Mouse (Mus musculus): Measurements from ENCODE around the gene Myo18a. TPM values are rescaled to one million over a fixed set of nuclear protein-coding genes. Genes with fewer than 3 reads are reported as not detected.

The Myo18a gene
- polyA plus RNA-seq, 1 experiment from 2014 or later = 95.5 TPM

GRCm38 (mm10) chr11:77752525-77752924 is 10.5 kb upstream of the Myo18a start:
- Histone ChIP-seq H3K4me1 (peaks cover 2% of the 10 kb centered on the region; the same call in 1 of the 2 replicates), H3K9me3 (no peaks in the 10 kb centered on the region), H3K4me3 (no peak overlapping the region), H3K27me3 (ENCODE audit: insufficient read depth, poor library complexity, severe bottlenecking) (no peaks in the 10 kb centered on the region), H3K36me3 (no peaks in the 10 kb centered on the region), H3K27ac (no peak overlapping the region)
- no peak for DNase-seq (ENCODE audit: low spot score)
- 66% methylated on average over 5 of the region's 5 CpGs for WGBS

GRCm38 (mm10) chr11:77753469-77753868 is 9.6 kb upstream of the Myo18a start:
- Histone ChIP-seq H3K9me3 (no peaks in the 10 kb centered on the region), H3K4me1 (peaks cover 2% of the 10 kb centered on the region), H3K36me3 (no peaks in the 10 kb centered on the region), H3K27me3 (ENCODE audit: insufficient read depth, poor library complexity, severe bottlenecking) (no peaks in the 10 kb centered on the region), H3K4me3 (no peak overlapping the region), H3K27ac (no peak overlapping the region)
- no peak for DNase-seq (ENCODE audit: low spot score)
- WGBS = 60% methylated on average over 3 of the region's 3 CpGs

- no peaks in the 10 kb centered on the region for H3K36me3 ChIP-seq
- no peak for DNase-seq (ENCODE audit: low spot score)
- peaks cover 20% of the 10 kb centered on the region for H3K4me1 ChIP-seq
- H3K9me3 ChIP-seq = no peaks in the 10 kb centered on the region
- no peaks in the 10 kb centered on the region; the same call in 1 of the 2 replicates for H3K27me3 ChIP-seq (ENCODE audit: insufficient read depth, poor library complexity, severe bottlenecking)
- H3K27ac ChIP-seq = no peak overlapping the region
- no peak overlapping the region for H3K4me3 ChIP-seq
- 84% methylated on average over 4 of the region's 4 CpGs for WGBS
Observed at GRCm38 (mm10) chr11:77760031-77760430, 3.0 kb upstream of the Myo18a start.

- peaks cover 44% of the 10 kb centered on the region for H3K4me1 ChIP-seq
- DNase-seq (ENCODE audit: low spot score) = no peak
- 3% methylated on average over 26 of the region's 26 CpGs for WGBS
- peak overlapping the region; percentile 96 for H3K4me3 ChIP-seq
- no peaks in the 10 kb centered on the region for H3K36me3 ChIP-seq
- no peaks in the 10 kb centered on the region for H3K9me3 ChIP-seq
- no peaks in the 10 kb centered on the region; the same call in 1 of the 2 replicates for H3K27me3 ChIP-seq (ENCODE audit: insufficient read depth, poor library complexity, severe bottlenecking)
- H3K27ac ChIP-seq = peak overlapping the region; percentile 93
Observed at GRCm38 (mm10) chr11:77763673-77764340, 761 bp downstream of the Myo18a start.

- Histone ChIP-seq H3K27ac (peak overlapping the region; percentile 86; the same call in 1 of the 2 replicates), H3K4me1 (peaks cover 49% of the 10 kb centered on the region), H3K27me3 (ENCODE audit: insufficient read depth, poor library complexity, severe bottlenecking) (no peaks in the 10 kb centered on the region; the same call in 1 of the 2 replicates), H3K9me3 (no peaks in the 10 kb centered on the region), H3K4me3 (peak overlapping the region; percentile 96), H3K36me3 (no peaks in the 10 kb centered on the region)
- DNase-seq (ENCODE audit: low spot score) = no peak
- WGBS = 60% methylated on average over 9 of the region's 9 CpGs
Observed at GRCm38 (mm10) chr11:77764694-77765458, 1.8 kb downstream of the Myo18a start.

GRCm38 (mm10) chr11:77765459-77765777 is 2.4 kb downstream of the Myo18a start:
- Histone ChIP-seq H3K27me3 (ENCODE audit: insufficient read depth, poor library complexity, severe bottlenecking) (no peaks in the 10 kb centered on the region; the same call in 1 of the 2 replicates), H3K27ac (peak overlapping the region; percentile 86), H3K4me3 (peak overlapping the region; percentile 96; the same call in 1 of the 2 replicates), H3K36me3 (no peaks in the 10 kb centered on the region), H3K9me3 (no peaks in the 10 kb centered on the region), H3K4me1 (peaks cover 55% of the 10 kb centered on the region)
- DNase-seq (ENCODE audit: low spot score) = no peak
- 49% methylated on average over 4 of the region's 4 CpGs for WGBS

GRCm38 (mm10) chr11:77766351-77767001 is 3.4 kb downstream of the Myo18a start:
- H3K27ac ChIP-seq = peak overlapping the region; percentile 86
- under 1% methylated on average over 35 of the region's 35 CpGs for WGBS

GRCm38 (mm10) chr11:77769496-77769895 is 6.5 kb downstream of the Myo18a start:
- no peak for DNase-seq (ENCODE audit: low spot score)
- peaks cover 64% of the 10 kb centered on the region for H3K4me1 ChIP-seq
- WGBS = 77% methylated on average over 4 of the region's 4 CpGs
- H3K9me3 ChIP-seq = no peaks in the 10 kb centered on the region
- no peaks in the 10 kb centered on the region for H3K27me3 ChIP-seq (ENCODE audit: insufficient read depth, poor library complexity, severe bottlenecking)
- H3K4me3 ChIP-seq = no peak overlapping the region
- no peak overlapping the region for H3K27ac ChIP-seq
- H3K36me3 ChIP-seq = no peaks in the 10 kb centered on the region

More at GRCm38 (mm10) chr11:77766351-77767001, 3.4 kb downstream of the Myo18a start:
- Histone ChIP-seq H3K4me1 (peaks cover 59% of the 10 kb centered on the region), H3K4me3 (peak overlapping the region; percentile 57), H3K27me3 (ENCODE audit: insufficient read depth, poor library complexity, severe bottlenecking) (no peaks in the 10 kb centered on the region; the same call in 1 of the 2 replicates), H3K9me3 (no peaks in the 10 kb centered on the region), H3K36me3 (no peaks in the 10 kb centered on the region)
- peak; percentile 85 for DNase-seq (ENCODE audit: low spot score)

GRCm38 (mm10) chr11:77770346-77770745 is 7.3 kb downstream of the Myo18a start:
- no peaks in the 10 kb centered on the region for H3K36me3 ChIP-seq
- H3K27me3 ChIP-seq (ENCODE audit: insufficient read depth, poor library complexity, severe bottlenecking) = no peaks in the 10 kb centered on the region
- H3K27ac ChIP-seq = peak overlapping the region; percentile 63; the same call in 1 of the 2 replicates
- DNase-seq (ENCODE audit: low spot score) = no peak
- peaks cover 56% of the 10 kb centered on the region for H3K4me1 ChIP-seq
- WGBS = 61% methylated on average over 8 of the region's 8 CpGs
- no peaks in the 10 kb centered on the region for H3K9me3 ChIP-seq
- H3K4me3 ChIP-seq = no peak overlapping the region

GRCm38 (mm10) chr11:77771879-77772713 is 9.1 kb downstream of the Myo18a start:
- peaks cover 49% of the 10 kb centered on the region for H3K4me1 ChIP-seq
- peaks cover 4% of the 10 kb centered on the region for H3K36me3 ChIP-seq
- H3K27me3 ChIP-seq (ENCODE audit: insufficient read depth, poor library complexity, severe bottlenecking) = no peaks in the 10 kb centered on the region
- WGBS = 27% methylated on average over 8 of the region's 8 CpGs
- DNase-seq (ENCODE audit: low spot score) = peak; percentile 84
- H3K27ac ChIP-seq = peak overlapping the region; percentile 69
- peak overlapping the region; percentile 22; the same call in 1 of the 2 replicates for H3K4me3 ChIP-seq
- H3K9me3 ChIP-seq = no peaks in the 10 kb centered on the region

- DNase-seq (ENCODE audit: low spot score) = no peak
- no peaks in the 10 kb centered on the region for H3K9me3 ChIP-seq
- H3K36me3 ChIP-seq = peaks cover 25% of the 10 kb centered on the region
- H3K27ac ChIP-seq = peak overlapping the region; percentile 67
- no peak overlapping the region for H3K4me3 ChIP-seq
- WGBS = 27% methylated on average over 9 of the region's 9 CpGs
- peaks cover 53% of the 10 kb centered on the region for H3K4me1 ChIP-seq
- H3K27me3 ChIP-seq (ENCODE audit: insufficient read depth, poor library complexity, severe bottlenecking) = no peaks in the 10 kb centered on the region
Observed at GRCm38 (mm10) chr11:77775701-77776400, 12.8 kb downstream of the Myo18a start.

GRCm38 (mm10) chr11:77777436-77777835 is 14.4 kb downstream of the Myo18a start:
- H3K27me3 ChIP-seq (ENCODE audit: insufficient read depth, poor library complexity, severe bottlenecking) = no peaks in the 10 kb centered on the region
- 86% methylated on average over 17 of the region's 17 CpGs for WGBS
- H3K9me3 ChIP-seq = no peaks in the 10 kb centered on the region
- no peak overlapping the region for H3K4me3 ChIP-seq
- peaks cover 27% of the 10 kb centered on the region for H3K36me3 ChIP-seq
- H3K27ac ChIP-seq = no peak overlapping the region
- DNase-seq (ENCODE audit: low spot score) = no peak
- peaks cover 54% of the 10 kb centered on the region for H3K4me1 ChIP-seq

Data from heart, embryonic 10.5 days (tissue).